Mouse (Mus musculus) gastrocnemius, adult 2 months (tissue): ENCODE results near the gene Cdk15. TPM values are rescaled to one million over a fixed set of nuclear protein-coding genes. Genes with fewer than 3 reads are reported as not detected.

ENCODE experiments used
- DNase-seq: peaks from one replicate; pipeline ENCODE4 v3.0.0; 2022
- H3K27ac ChIP-seq: fragments of 200-600 bp; 2 replicates; pipeline ENCODE4 v1.8.1; 2022; ENCODE audit warnings: mild to moderate bottlenecking
- H3K4me3 ChIP-seq: fragments of 200-600 bp; 2 replicates; pipeline ENCODE4 v1.8.1; 2022; ENCODE audit warnings: mild to moderate bottlenecking, moderate library complexity
- CTCF ChIP-seq: fragments of 200-600 bp; IDR thresholded peaks from 2 replicates; pipeline ENCODE4 v1.8.1; 2022; ENCODE audit warnings: antibody characterized with exemption, mild to moderate bottlenecking, moderate library complexity
- intact Hi-C: fragments of 180-260 bp; cut with DNase I; formaldehyde crosslinking; loops from one replicate; pipeline ENCODE4 v1.15.1; 2025
- long read RNA-seq, 2 experiments: library from polyadenylated mRNA; stranded (forward); transcript quantifications; one replicate each; pipeline ENCODE4 v2.0.0; 2021
- total RNA-seq, 2 experiments: library from RNA; stranded (reverse); gene quantifications; 2 replicates each; pipeline ENCODE4 v1.2.3; 2021

Gene Cdk15
- under 1 TPM in 1 of 2 experiments, not detected in 1; 0.14 TPM for total RNA-seq
- long read RNA-seq, experiment 1, result 0 reads
- long read RNA-seq, experiment 2, result 0 reads

GRCm38 (mm10) chr1:59256751-59257231 is at the start of gene Cdk15:
Cdk15 (plus strand) TSS chr1:59256906.
- TF ChIP-seq CTCF, result no peak
- DNase-seq, result peak; percentile 20
- Histone ChIP-seq H3K27ac (no peak within 1 kb of the TSS), H3K4me3 (peak within 1 kb of the TSS; percentile 4)
- intact Hi-C loops, result no loop called here

DNA sequence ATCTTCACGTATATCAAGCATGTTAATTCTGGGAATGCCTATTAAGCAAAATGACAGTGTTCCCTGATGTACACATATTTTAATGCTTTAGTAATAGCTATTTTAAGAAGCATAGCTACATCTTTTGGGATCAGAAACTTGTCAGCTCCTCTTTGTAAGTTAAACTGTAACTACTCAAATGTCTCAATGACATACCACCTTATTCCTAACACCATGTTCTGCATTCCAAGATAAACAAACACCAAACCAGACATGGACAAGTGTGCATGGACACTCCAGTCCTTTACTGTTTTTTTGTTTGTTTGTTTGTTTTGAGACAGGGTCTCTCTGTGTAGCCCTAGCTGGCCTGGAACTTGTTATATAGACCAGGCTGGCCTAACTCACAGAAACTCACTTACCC is 48.4 kb upstream of the Cdk15 start:
- intact Hi-C loops, result no loop called here
- no peak for TF ChIP-seq CTCF
- DNase-seq, result no peak
- Histone ChIP-seq H3K4me3 (no peak overlapping the region), H3K27ac (no peak overlapping the region)

- no peak overlapping the region for H3K4me3 ChIP-seq
- no peak overlapping the region for H3K27ac ChIP-seq
- intact Hi-C loops, result no loop called here
- no peak for TF ChIP-seq CTCF
- no peak for DNase-seq
Observed at GRCm38 (mm10) chr1:59211651-59212050, 45.1 kb upstream of the Cdk15 start.

DNA sequence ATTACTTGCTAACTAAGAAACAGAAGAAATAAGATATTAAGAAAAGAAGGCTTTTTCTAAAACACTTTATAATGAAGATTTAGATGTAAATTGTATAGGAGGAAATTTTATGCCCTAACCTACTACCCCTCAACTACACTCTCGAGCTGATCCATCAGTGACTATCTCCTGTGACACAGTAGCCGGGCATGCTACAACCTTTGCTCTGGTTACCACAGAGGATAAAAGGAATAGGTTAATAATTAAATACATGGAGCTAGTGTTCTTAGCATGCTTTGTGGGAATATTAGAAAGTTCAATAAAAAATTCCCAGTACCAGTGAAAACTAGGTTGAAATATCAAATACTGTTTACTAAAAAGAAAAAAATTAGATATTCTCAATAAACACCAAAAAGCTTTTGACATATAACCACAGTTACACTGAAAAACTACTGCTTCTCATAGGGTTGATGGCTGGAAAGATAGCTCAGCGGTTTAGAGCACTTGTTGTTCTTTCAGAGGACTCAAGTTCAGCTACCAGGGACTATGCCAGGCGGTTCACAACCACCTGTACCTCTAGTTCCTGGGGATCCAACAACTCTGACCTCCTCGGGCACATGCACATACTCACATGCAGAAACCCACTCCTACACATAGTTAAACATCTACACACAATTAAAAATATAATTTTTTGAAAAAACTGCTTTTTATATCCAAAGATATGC is 44.5 kb upstream of the Cdk15 start:
- DNase-seq, result no peak
- H3K27ac ChIP-seq, result no peak overlapping the region
- no peak for TF ChIP-seq CTCF
- H3K4me3 ChIP-seq, result no peak overlapping the region
- intact Hi-C loops, result no loop called here

DNA sequence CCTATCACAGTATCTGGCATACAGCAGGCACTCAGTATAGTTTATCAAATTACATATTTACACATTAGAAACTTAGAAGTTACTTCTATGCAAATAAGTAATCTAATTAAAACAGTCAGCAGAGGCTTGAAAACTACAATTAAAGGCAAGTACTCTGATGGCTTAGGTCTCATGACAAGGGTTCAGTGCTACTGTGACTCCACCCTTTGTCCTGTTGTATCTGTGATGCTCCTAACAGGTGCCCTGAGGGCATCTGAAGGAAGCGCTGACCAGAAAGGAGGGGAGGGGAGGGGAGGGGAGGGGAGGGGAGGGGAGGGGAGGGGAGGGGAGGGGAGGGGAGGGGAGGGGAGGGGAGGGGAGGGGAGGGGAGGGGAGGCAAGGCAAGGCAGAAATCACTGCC is 43.8 kb upstream of the Cdk15 start:
- Histone ChIP-seq H3K27ac (no peak overlapping the region), H3K4me3 (no peak overlapping the region)
- intact Hi-C loops, result no loop called here
- TF ChIP-seq CTCF, result no peak
- no peak for DNase-seq

DNA sequence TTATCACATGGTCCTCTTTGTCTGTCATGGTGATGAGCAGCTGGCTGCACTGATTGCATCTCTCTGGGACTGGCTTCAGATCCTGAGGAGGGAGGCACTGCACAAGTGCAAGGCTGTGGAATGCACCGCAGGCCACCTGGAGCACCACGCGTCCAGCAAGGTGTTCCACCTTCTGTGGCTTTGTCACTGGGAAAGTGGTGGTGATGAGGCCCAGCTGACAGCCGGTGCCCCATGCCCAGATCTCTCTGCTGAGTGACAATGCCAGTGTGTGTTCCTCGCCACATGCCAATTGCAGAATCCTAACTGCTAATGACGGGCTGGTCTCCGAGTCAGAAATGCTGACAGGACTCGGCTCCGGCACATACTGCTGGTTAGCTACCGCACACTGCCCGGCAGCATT is 41.3 kb upstream of the Cdk15 start:
- no peak overlapping the region for H3K27ac ChIP-seq
- intact Hi-C loops, result no loop called here
- no peak for TF ChIP-seq CTCF
- no peak overlapping the region for H3K4me3 ChIP-seq
- no peak for DNase-seq

GRCm38 (mm10) chr1:59220371-59220770 is 36.3 kb upstream of the Cdk15 start:
- intact Hi-C loops, result no loop called here
- Histone ChIP-seq H3K27ac (no peak overlapping the region), H3K4me3 (no peak overlapping the region)
- no peak for TF ChIP-seq CTCF
- DNase-seq, result no peak

GRCm38 (mm10) chr1:59221591-59221990 is 35.1 kb upstream of the Cdk15 start:
- DNase-seq, result no peak
- intact Hi-C loops, result no loop called here
- TF ChIP-seq CTCF, result no peak
- H3K27ac ChIP-seq, result no peak overlapping the region
- no peak overlapping the region for H3K4me3 ChIP-seq

- Histone ChIP-seq H3K27ac (no peak overlapping the region), H3K4me3 (no peak overlapping the region)
- intact Hi-C loops, result no loop called here
- no peak for DNase-seq
- no peak for TF ChIP-seq CTCF
Observed at GRCm38 (mm10) chr1:59222101-59222825, 34.4 kb upstream of the Cdk15 start.

- TF ChIP-seq CTCF, result no peak
- Histone ChIP-seq H3K27ac (no peak overlapping the region), H3K4me3 (no peak overlapping the region)
- intact Hi-C loops, result no loop called here
- no peak for DNase-seq
Observed at GRCm38 (mm10) chr1:59228552-59228951, 28.2 kb upstream of the Cdk15 start.

DNA sequence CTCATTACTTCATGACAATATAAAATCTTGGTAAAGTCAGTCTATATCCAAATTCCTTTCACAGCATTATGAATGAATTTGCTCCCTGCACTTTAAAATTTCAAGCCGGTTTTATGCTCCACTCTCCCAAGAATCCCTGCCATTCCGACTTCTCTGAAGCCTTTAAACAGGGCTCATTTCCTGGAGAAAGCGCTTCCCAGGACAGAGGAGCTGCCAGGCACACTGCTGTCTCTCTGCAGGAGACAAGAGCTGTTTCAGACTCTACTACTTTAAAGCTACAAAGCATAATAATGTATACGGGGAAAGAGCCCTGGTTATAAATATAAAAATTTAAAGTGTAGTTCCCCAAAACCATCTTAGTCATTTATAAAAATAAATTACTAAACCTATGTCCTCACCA is 27.5 kb upstream of the Cdk15 start:
- Histone ChIP-seq H3K27ac (no peak overlapping the region), H3K4me3 (no peak overlapping the region)
- intact Hi-C loops, result no loop called here
- DNase-seq, result no peak
- no peak for TF ChIP-seq CTCF

DNA sequence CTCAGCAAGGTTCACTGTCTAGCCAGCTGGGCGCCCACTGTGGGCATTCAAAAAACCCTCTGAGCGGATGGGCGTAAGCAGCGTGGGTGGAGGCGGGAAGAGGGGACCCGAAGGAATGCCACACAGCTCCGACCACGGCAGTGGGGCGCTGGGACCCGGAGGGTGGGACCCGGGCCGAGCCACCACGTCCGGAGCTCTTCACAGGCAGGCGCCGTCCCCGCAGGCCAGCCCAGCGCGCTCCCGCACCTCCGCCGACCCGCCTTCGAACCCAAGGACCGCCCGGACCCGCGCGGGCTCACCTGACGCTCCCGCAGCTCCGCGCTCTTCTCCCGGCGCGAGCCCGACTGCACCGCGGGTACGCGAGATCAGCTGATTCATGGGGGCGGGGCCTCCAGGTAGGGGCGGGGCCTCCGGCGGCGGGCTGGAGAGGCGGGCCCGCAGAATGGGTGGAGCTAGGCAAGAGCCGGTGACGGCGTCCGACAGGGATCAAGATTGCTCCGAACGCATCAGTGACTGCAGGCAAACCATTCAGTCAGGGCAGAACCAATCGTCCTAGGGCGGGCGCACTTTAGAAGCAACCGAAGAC is 19.8 kb upstream of the Cdk15 start, which contains the start of gene Als2:
Gene Als2 (minus strand): TSS at position 376 of the 586 bp plus-strand sequence.
- Histone ChIP-seq H3K4me3 (peak within 1 kb of the TSS; percentile 100), H3K27ac (peak within 1 kb of the TSS; percentile 87)
- intact Hi-C loops, result loop anchor here (2.0 to 5.0 kb wide), 2 partner anchors 45 to 168 kb away; no protein-coding TSS in a partner anchor
- TF ChIP-seq CTCF, result no peak
- DNase-seq, result peak; percentile 99
